Mouse (Mus musculus): ENCODE measurements around the gene Fut2.
A peak's percentile ranks its signal among the peaks of the same experiment; 100 is the strongest.

Gene Fut2

GRCm38 (mm10) chr7:45705873-45706281, 39.7 kb upstream of the Fut2 start:
- TF ChIP-seq GATA4 (IDR thresholded peaks at IDR 0.05; ENCODE audit: insufficient replicate concordance, low read length): no peak

- no peak for TF ChIP-seq GATA4 (IDR thresholded peaks at IDR 0.05; ENCODE audit: insufficient replicate concordance, low read length)
These were observed 39.3 kb upstream of the Fut2 start for GRCm38 (mm10) chr7:45705443-45705864.

GRCm38 (mm10) chr7:45704730-45705442, 38.7 kb upstream of the Fut2 start, which contains the start of gene Dbp:
Gene Dbp, plus strand, starts transcription at chr7:45705088.
- peak; percentile 5; the same call in 1 of the 2 replicates for TF ChIP-seq GATA4 (IDR thresholded peaks at IDR 0.05; ENCODE audit: insufficient replicate concordance, low read length)

GRCm38 (mm10) chr7:45704046-45704559, 37.9 kb upstream of the Fut2 start:
- no peak for TF ChIP-seq GATA4 (IDR thresholded peaks at IDR 0.05; ENCODE audit: insufficient replicate concordance, low read length)

GRCm38 (mm10) chr7:45703521-45704033, 37.4 kb upstream of the Fut2 start:
- no peak for TF ChIP-seq GATA4 (IDR thresholded peaks at IDR 0.05; ENCODE audit: insufficient replicate concordance, low read length)

GRCm38 (mm10) chr7:45702809-45703520, 36.8 kb upstream of the Fut2 start:
- no peak for TF ChIP-seq GATA4 (IDR thresholded peaks at IDR 0.05; ENCODE audit: insufficient replicate concordance, low read length)

GRCm38 (mm10) chr7:45702316-45702715, 36.1 kb upstream of the Fut2 start:
- no peak for TF ChIP-seq GATA4 (IDR thresholded peaks at IDR 0.05; ENCODE audit: insufficient replicate concordance, low read length)

GRCm38 (mm10) chr7:45701607-45702006, 35.4 kb upstream of the Fut2 start:
- TF ChIP-seq GATA4 (IDR thresholded peaks at IDR 0.05; ENCODE audit: insufficient replicate concordance, low read length): no peak

- TF ChIP-seq GATA4 (IDR thresholded peaks at IDR 0.05; ENCODE audit: insufficient replicate concordance, low read length): no peak
These were observed 34.9 kb upstream of the Fut2 start for GRCm38 (mm10) chr7:45701072-45701471.

- no peak for TF ChIP-seq GATA4 (IDR thresholded peaks at IDR 0.05; ENCODE audit: insufficient replicate concordance, low read length)
These were observed 34.3 kb upstream of the Fut2 start for GRCm38 (mm10) chr7:45700301-45701015.

GRCm38 (mm10) chr7:45699523-45700141, 33.4 kb upstream of the Fut2 start, which contains the start of gene Car11:
Gene Car11, plus strand, starts transcription at chr7:45699843.
- TF ChIP-seq GATA4 (IDR thresholded peaks at IDR 0.05; ENCODE audit: insufficient replicate concordance, low read length): no peak

GRCm38 (mm10) chr7:45697894-45698293, 31.7 kb upstream of the Fut2 start:
- TF ChIP-seq GATA4 (IDR thresholded peaks at IDR 0.05; ENCODE audit: insufficient replicate concordance, low read length): no peak

GRCm38 (mm10) chr7:45695098-45695497, 28.9 kb upstream of the Fut2 start:
- TF ChIP-seq GATA4 (IDR thresholded peaks at IDR 0.05; ENCODE audit: insufficient replicate concordance, low read length): no peak

GRCm38 (mm10) chr7:45693921-45694591, 27.9 kb upstream of the Fut2 start, which contains the start of gene Sec1:
Gene Sec1, minus strand, starts transcription at chr7:45694402.
- TF ChIP-seq GATA4 (IDR thresholded peaks at IDR 0.05; ENCODE audit: insufficient replicate concordance, low read length): no peak

Measured in liver, adult (tissue).